Mouse (Mus musculus): ENCODE measurements around the gene Phkg2. TPM values are rescaled to one million over a fixed set of nuclear protein-coding genes. Genes with fewer than 3 reads are reported as not detected.

The Phkg2 gene
- polyA plus RNA-seq, 1 experiment from 2014 or later: 26.9 TPM

DNA sequence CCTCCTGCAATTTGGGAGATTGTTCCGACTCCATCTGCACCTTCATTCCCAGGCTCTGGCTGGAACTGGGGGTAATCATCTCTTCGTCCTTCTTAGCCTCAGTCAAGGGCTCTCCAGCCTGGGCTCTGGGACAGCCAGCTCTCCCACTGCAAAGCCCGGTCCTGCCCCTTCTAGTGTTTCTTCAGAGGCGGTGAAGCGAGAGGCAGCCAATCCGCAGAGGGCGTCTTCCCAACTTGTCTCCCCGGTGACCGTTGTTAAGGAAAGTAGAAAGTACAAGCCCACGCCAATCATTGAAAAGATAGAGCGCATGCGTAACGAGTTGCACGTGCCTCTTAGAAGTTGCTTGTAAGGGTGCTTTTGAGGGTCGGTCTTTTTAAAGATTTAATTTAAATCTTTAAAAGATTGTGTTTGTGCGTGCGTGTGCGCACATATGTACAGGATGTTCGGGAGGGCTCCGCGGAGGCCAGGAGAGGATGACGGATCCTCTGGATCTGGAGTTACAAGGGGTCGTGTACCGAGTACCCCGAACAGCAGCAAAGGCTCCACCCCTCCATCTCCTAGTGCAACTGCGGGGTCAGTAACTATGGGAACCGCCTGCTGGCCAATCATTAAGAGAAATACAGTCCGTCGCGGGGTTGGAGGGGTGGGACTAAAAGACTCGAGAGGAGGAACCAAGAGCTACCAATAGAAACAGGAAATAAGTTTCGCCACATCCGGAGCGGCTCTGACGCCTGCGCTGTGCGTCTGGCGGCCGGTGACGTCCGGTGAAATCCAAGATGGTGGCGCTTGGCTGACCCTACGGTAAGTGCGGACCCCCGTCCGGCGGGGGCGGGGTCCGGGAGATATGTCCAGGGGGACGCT is 15.1 kb downstream of the Phkg2 start, which contains the start of the genes Ccdc189 and Rnf40:
Gene Ccdc189 (minus strand): TSS at position 585 of the 861 bp plus-strand sequence.
Gene Rnf40 (plus strand): TSS at position 757 of the 861 bp plus-strand sequence.
- Histone ChIP-seq H3K27ac (peak within 1 kb of the TSS; percentile 28), H3K79me2 (ENCODE audit: inconsistent target) (peaks cover 22% of the 10 kb centered on the region), H3K4me3 (ENCODE audit: inconsistent target) (peak within 1 kb of the TSS; percentile 74), H3K36me3 (ENCODE audit: inconsistent target) (peaks cover 39% of the 10 kb centered on the region)
- 0% methylated on average over 50 of the region's 50 CpGs for WGBS (ENCODE audit: missing documents)

DNA sequence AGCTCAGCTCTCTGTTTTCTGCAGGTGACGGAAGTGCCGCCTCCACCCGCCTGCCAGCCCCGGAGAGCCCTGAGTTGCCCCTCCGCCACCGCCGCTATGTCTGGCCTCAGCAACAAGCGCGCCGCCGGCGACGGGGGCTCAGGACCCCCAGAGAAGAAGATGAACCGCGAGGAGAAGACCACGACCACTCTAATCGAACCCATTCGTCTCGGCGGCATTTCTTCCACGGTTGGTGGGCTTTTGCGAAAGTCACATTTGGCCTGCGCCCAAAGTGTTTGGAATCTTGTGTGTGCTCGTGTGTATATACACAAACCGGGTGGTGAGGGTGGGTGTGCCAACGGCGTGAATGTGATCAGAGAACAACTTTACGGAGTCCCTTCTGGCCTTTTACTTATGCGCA is 15.8 kb downstream of the Phkg2 start:
- 5% methylated on average over 27 of the region's 29 CpGs for WGBS (ENCODE audit: missing documents)
- Histone ChIP-seq H3K27ac (peak overlapping the region; percentile 25), H3K79me2 (ENCODE audit: inconsistent target) (peaks cover 22% of the 10 kb centered on the region), H3K4me3 (ENCODE audit: inconsistent target) (peak overlapping the region; percentile 74), H3K36me3 (ENCODE audit: inconsistent target) (peaks cover 39% of the 10 kb centered on the region)

DNA sequence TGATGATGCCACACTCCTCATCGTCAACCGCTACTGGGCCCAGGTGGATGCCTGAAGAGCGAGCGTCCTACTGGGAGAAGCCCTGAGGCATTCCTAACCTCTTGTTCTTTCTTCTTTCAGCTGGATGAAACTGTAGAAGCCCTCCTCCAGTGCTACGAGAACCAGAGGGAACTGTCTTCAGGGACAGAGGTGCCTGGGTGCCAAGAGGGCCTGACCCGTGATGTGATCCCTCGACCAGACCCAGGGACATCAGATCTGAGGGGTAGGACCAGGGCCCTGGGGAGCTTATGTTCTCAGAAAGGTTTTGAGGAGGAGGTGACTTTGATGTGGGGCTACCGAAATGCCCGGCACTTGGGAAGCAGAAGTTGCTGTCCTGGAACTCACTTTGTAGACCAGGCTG is 16.5 kb downstream of the Phkg2 start:
- peaks cover 22% of the 10 kb centered on the region for H3K79me2 ChIP-seq (ENCODE audit: inconsistent target)
- H3K36me3 ChIP-seq (ENCODE audit: inconsistent target): peaks cover 45% of the 10 kb centered on the region
- 86% methylated on average over 9 of the region's 9 CpGs for WGBS (ENCODE audit: missing documents)
- no peak overlapping the region for H3K27ac ChIP-seq
- peak overlapping the region; percentile 74; the same call in 1 of the 2 replicates for H3K4me3 ChIP-seq (ENCODE audit: inconsistent target)

DNA sequence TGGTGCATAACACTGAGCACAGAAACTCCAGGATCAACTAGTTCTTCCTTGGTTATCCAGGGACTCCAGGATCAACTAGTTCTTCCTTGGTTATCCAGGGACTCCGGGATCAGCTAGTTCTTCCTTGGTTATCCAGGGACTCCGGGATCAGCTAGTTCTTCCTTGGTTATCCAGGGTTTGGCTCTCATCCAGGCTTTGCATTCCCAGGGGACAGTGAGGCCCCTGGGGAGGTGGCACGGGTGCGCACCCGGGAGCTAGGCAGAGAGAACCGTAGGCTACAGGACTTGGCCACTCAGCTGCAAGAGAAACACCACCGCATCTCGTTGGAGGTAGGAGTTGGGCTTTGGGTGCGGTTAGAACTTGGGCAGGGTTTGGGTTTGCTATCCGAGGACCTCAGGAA is 18.0 kb downstream of the Phkg2 start:
- no peak overlapping the region for H3K4me3 ChIP-seq (ENCODE audit: inconsistent target)
- H3K79me2 ChIP-seq (ENCODE audit: inconsistent target): peaks cover 22% of the 10 kb centered on the region
- WGBS (ENCODE audit: missing documents): 98% methylated on average over 10 of the region's 10 CpGs
- H3K27ac ChIP-seq: no peak overlapping the region
- peaks cover 60% of the 10 kb centered on the region for H3K36me3 ChIP-seq (ENCODE audit: inconsistent target)

DNA sequence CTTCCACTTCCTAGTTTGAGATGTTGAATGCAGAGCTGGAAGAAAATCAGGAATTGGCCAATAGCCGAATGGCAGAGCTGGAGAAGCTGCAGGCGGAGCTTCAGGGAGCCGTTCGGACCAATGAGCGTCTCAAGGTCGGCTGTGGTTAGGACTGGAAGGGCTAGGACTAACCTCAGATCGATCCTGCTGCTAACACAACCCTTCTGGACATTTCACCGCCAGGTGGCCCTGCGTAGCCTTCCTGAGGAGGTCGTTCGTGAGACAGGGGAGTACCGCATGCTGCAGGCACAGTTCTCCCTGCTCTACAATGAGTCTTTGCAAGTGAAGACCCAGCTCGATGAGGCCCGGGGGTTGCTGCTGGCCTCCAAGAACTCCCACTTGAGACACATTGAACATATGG is 19.4 kb downstream of the Phkg2 start:
- 93% methylated on average over 14 of the region's 14 CpGs for WGBS (ENCODE audit: missing documents)
- H3K79me2 ChIP-seq (ENCODE audit: inconsistent target): peaks cover 22% of the 10 kb centered on the region
- H3K27ac ChIP-seq: no peak overlapping the region
- H3K36me3 ChIP-seq (ENCODE audit: inconsistent target): peaks cover 75% of the 10 kb centered on the region
- no peak overlapping the region for H3K4me3 ChIP-seq (ENCODE audit: inconsistent target)

DNA sequence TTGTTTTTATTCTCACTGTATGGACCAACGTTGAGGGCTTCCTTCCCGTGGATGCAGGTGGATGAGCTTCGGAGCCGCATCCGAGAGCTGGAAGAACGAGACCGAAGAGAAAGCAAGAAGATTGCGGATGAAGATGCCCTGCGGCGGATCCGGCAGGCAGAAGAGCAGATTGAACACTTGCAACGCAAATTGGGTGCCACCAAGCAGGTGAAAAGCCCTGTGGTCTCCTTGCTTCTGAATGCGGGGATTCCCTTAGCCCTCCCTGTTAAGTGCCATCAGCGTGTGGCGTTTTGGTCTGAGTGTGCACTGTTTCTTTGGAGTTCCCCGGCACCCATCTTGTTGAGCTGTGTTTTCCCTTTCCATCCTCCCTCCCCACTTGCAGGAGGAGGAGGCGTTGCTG is 23.6 kb downstream of the Phkg2 start:
- WGBS (ENCODE audit: missing documents): 94% methylated on average over 17 of the region's 17 CpGs
- Histone ChIP-seq H3K79me2 (ENCODE audit: inconsistent target) (no peaks in the 10 kb centered on the region), H3K27ac (no peak overlapping the region), H3K4me3 (ENCODE audit: inconsistent target) (no peak overlapping the region), H3K36me3 (ENCODE audit: inconsistent target) (peaks cover 93% of the 10 kb centered on the region)

DNA sequence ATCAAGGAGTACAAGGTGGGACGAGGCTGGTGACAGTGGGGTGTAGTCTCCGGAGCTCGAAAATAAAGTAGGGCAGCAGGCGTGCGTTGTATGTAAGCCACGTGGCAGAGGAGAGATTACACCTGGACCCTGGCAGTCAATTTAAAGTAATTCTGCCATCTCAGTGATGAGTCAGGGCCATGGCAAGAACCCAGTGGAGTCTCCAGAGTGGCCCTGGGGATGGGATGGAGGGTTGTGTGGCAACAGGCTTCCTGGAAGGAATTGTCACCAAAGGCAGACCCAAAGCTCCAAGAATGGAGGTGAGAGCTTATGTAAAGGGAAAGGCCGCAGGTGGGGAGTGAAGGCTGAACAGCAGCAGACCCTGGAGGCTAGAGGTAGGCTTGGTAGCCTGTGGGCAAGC is 27.5 kb downstream of the Phkg2 start:
- no peaks in the 10 kb centered on the region for H3K79me2 ChIP-seq (ENCODE audit: inconsistent target)
- WGBS (ENCODE audit: missing documents): 98% methylated on average over 4 of the region's 7 CpGs
- H3K4me3 ChIP-seq (ENCODE audit: inconsistent target): no peak overlapping the region
- H3K27ac ChIP-seq: no peak overlapping the region
- H3K36me3 ChIP-seq (ENCODE audit: inconsistent target): peaks cover 75% of the 10 kb centered on the region

DNA sequence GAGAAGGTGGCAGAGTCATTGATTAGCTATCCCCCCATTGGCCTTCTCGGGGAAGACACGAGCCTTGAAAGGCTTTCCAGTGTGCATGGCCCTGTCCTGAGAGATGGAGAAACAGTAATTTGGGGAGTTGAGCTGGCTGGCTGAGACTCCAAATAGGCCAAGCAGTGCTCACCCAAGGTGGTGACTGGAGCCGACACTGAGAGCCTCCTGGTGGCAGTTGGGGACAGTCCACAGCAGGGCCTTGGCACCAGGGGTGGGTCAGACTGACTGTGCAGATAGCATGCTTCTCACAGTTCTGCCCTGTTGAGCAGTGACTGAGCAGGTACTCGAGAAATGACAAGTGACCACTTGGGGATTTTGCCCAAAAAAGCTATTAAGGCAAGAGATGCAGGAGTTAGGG is 28.6 kb downstream of the Phkg2 start:
- Histone ChIP-seq H3K4me3 (ENCODE audit: inconsistent target) (no peak overlapping the region), H3K27ac (no peak overlapping the region)

DNA sequence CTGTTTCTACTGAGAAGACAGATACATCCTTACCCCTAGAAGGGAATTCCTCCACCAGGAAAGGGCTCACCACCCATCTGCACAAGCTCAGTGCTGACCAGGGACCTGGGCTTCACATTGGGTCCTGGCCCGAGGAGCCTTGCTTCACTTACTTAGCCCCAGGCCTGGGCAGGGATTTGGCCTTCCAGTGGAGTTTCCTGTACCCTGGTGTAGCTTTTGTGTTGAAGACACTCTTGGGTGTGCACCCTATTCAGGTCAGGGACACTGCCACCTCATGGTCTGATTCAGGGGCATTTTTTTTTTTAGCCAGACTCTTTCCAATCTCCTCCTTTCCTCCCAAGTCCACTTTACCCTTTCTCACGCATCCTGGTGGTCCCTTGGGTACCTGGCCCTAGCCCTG is 29.8 kb downstream of the Phkg2 start:
- Histone ChIP-seq H3K36me3 (ENCODE audit: inconsistent target) (peaks cover 52% of the 10 kb centered on the region), H3K4me3 (ENCODE audit: inconsistent target) (no peak overlapping the region), H3K79me2 (ENCODE audit: inconsistent target) (no peaks in the 10 kb centered on the region), H3K27ac (no peak overlapping the region)
- WGBS (ENCODE audit: missing documents): 91% methylated on average over 2 of the region's 2 CpGs

More for the DNA sequence above, 28.6 kb downstream of the Phkg2 start:
- Histone ChIP-seq H3K36me3 (ENCODE audit: inconsistent target) (peaks cover 64% of the 10 kb centered on the region), H3K79me2 (ENCODE audit: inconsistent target) (no peaks in the 10 kb centered on the region)
- 91% methylated on average over 4 of the region's 4 CpGs for WGBS (ENCODE audit: missing documents)

DNA sequence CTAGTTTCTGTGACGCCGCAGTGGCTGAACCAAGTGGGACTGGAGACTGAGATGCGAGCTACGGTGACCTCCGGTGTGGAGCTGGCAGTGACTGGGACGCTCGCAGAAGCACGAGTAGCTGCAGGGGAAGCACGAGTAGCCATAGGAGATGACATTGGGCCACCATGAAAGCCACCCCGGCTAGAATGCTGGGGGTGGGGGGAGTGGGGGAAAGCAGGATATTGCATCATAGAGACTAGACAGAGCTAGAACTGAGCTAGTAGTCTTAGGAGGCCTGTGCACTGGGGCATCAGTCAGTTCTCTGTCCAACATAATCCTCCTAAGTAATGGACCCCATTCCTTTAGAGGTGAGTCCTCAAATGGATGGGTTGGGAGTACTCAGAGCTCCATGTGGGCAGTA is 31.1 kb downstream of the Phkg2 start:
- WGBS (ENCODE audit: missing documents): 67% methylated on average over 10 of the region's 10 CpGs
- peaks cover 41% of the 10 kb centered on the region for H3K36me3 ChIP-seq (ENCODE audit: inconsistent target)

DNA sequence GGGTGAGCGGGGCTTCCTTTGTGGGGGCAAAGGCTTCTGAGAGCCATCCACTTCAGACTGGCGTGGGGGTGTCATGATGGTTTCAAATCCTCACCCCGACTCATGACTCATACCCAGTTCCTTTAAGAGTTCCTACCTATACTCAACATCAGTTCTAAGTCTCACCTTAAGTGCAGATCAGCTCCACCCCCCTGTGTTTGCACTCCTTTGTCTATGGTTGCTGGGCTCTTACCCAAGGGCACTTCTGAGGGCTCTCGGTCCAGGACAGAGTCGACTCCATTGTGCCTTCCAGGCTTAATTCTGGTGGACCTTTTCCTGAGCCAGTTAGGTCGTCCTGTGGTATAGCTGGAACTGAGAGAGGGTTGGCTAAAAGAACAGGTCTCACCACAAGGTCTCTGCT is 34.0 kb downstream of the Phkg2 start:
- no peak overlapping the region for H3K4me3 ChIP-seq (ENCODE audit: inconsistent target)
- peaks cover 40% of the 10 kb centered on the region; the same call in 1 of the 2 replicates for H3K36me3 ChIP-seq (ENCODE audit: inconsistent target)
- H3K79me2 ChIP-seq (ENCODE audit: inconsistent target): no peaks in the 10 kb centered on the region
- H3K27ac ChIP-seq: no peak overlapping the region
- WGBS (ENCODE audit: missing documents): 77% methylated on average over 6 of the region's 6 CpGs

More for the DNA sequence above, 31.1 kb downstream of the Phkg2 start:
- no peaks in the 10 kb centered on the region for H3K79me2 ChIP-seq (ENCODE audit: inconsistent target)
- H3K4me3 ChIP-seq (ENCODE audit: inconsistent target): no peak overlapping the region
- H3K27ac ChIP-seq: no peak overlapping the region

DNA sequence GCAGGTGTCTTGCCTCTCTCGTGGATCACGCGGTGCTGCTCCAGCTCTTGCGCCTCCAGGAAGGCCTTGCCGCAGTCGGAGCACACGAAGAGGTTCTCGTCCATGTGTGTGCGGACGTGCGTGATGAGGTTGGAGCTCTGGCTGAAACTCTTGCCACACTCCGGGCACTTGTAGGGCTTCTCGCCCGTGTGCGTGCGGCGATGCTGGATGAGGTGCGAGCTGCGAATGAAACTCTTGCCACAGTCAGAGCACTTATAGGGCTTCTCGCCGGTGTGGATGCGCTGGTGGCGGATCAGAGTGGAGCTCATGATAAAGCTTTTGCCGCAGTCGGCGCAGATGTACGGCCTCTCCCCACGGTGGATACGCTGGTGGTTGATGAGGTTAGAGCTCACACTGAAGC is 37.9 kb downstream of the Phkg2 start:
- H3K79me2 ChIP-seq (ENCODE audit: inconsistent target): no peaks in the 10 kb centered on the region
- H3K27ac ChIP-seq: no peak overlapping the region
- H3K4me3 ChIP-seq (ENCODE audit: inconsistent target): no peak overlapping the region
- peaks cover 28% of the 10 kb centered on the region; the same call in 1 of the 2 replicates for H3K36me3 ChIP-seq (ENCODE audit: inconsistent target)
- 96% methylated on average over 28 of the region's 29 CpGs for WGBS (ENCODE audit: missing documents)

DNA sequence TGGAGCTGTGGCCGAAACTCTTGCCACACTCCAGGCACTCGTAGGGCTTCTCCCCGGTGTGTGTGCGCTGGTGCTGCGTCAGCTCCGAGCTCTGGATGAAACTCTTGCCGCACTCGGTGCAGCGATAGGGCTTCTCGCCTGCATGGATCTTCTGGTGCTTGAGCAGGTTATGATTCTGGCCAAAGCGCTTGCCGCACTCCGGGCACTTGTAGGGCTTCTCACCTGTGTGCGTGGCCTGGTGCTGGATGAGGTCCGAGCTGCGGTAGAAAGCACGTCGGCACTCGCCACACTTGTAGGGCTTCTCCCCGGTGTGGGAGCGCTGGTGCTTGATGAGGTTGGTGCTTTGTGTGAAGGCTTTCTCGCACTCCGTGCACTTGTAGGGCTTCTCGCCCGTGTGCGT is 38.4 kb downstream of the Phkg2 start:
- Histone ChIP-seq H3K36me3 (ENCODE audit: inconsistent target) (peaks cover 28% of the 10 kb centered on the region; the same call in 1 of the 2 replicates), H3K27ac (no peak overlapping the region), H3K4me3 (ENCODE audit: inconsistent target) (no peak overlapping the region), H3K79me2 (ENCODE audit: inconsistent target) (no peaks in the 10 kb centered on the region)
- 98% methylated on average over 26 of the region's 26 CpGs for WGBS (ENCODE audit: missing documents)

DNA sequence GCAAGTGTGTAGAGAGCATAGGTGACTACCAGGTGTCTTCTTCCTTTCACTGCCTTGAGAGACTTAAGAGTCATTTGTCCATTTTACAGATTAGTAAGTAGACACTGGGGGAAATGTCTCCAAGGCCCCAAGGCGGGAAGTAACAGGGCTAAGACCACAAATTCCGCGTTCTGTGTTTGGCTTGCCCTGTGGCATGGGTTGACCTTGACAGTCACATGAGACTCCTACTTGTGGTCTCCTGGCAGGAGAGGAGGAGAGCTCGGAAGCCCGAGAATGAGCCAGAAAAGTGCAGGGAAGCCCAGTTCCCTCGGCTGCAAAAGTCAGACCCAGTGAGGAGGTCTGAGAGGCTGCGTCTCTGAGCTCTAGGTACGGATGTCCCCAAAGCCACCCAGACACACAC is 40.4 kb downstream of the Phkg2 start:
- Histone ChIP-seq H3K27ac (no peak overlapping the region), H3K4me3 (ENCODE audit: inconsistent target) (no peak overlapping the region), H3K36me3 (ENCODE audit: inconsistent target) (peaks cover 28% of the 10 kb centered on the region; the same call in 1 of the 2 replicates), H3K79me2 (ENCODE audit: inconsistent target) (no peaks in the 10 kb centered on the region)
- 97% methylated on average over 8 of the region's 8 CpGs for WGBS (ENCODE audit: missing documents)

DNA sequence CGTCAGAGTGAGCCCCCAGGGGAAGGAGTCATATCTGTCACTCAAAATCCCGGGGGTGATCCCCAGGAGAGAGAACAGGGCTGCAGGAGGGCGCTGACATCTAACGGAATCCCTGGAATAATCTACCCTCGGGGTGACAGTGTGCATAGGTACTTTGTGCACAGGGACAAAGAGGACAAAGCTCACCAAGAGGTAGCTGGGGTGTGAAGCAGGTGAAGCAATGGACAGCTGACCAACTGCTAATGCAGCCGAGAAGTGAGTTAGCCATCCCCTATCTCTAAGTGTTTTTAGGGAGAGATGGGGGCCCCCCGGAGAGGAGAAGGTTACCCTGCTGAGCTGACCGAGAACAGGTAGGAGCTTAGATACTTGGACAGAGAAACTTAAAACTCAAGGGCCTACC is 41.0 kb downstream of the Phkg2 start:
- peaks cover 28% of the 10 kb centered on the region; the same call in 1 of the 2 replicates for H3K36me3 ChIP-seq (ENCODE audit: inconsistent target)
- no peak overlapping the region; the same call in 1 of the 2 replicates for H3K4me3 ChIP-seq (ENCODE audit: inconsistent target)
- no peaks in the 10 kb centered on the region for H3K79me2 ChIP-seq (ENCODE audit: inconsistent target)
- no peak overlapping the region for H3K27ac ChIP-seq
- 68% methylated on average over 8 of the region's 8 CpGs for WGBS (ENCODE audit: missing documents)
